Mouse (Mus musculus) liver, adult 2 months (tissue): ENCODE measurements around the gene Lrrc49. TPM values are rescaled to one million over a fixed set of nuclear protein-coding genes. Genes with fewer than 3 reads are reported as not detected.

Source experiments
- DNase-seq: peaks from one replicate; pipeline ENCODE4 v3.0.0-alpha.2; 2011; ENCODE audit warnings: low read depth, low spot score; ENCODE audit errors: extremely low read depth
- H3K27ac ChIP-seq: fragments of 200-500 bp; replicated peaks from 2 replicates; pipeline ENCODE4 v1.5.1; 2012; ENCODE audit warnings: low read depth, mild to moderate bottlenecking, control low read depth, inconsistent platforms, low read length; ENCODE audit not compliant: insufficient read depth
- H3K27me3 ChIP-seq: fragments of 200-500 bp; 2 replicates; pipeline ENCODE4 v1.6.1; 2012; ENCODE audit warnings: mild to moderate bottlenecking, moderate library complexity, low read length, inconsistent platforms; ENCODE audit not compliant: control insufficient read depth, insufficient read depth
- H3K36me3 ChIP-seq: fragments of 200-500 bp; 2 replicates; pipeline ENCODE4 v1.6.1; 2012; ENCODE audit warnings: low read length, inconsistent platforms; ENCODE audit not compliant: control insufficient read depth, insufficient read depth
- H3K4me1 ChIP-seq: fragments of 200-500 bp; 2 replicates; pipeline ENCODE4 v1.6.1; 2011; ENCODE audit warnings: low read length; ENCODE audit not compliant: control insufficient read depth, insufficient read depth
- H3K4me3 ChIP-seq: fragments of 200-500 bp; 2 replicates; pipeline ENCODE4 v1.5.1; 2011; ENCODE audit warnings: low read depth, mild to moderate bottlenecking, control low read depth, low read length, moderate library complexity; ENCODE audit not compliant: insufficient read depth
- H3K79me2 ChIP-seq: fragments of 200-500 bp; 2 replicates; pipeline ENCODE4 v1.6.1; 2012; ENCODE audit warnings: inconsistent platforms, mild to moderate bottlenecking, low read length, moderate library complexity; ENCODE audit not compliant: control insufficient read depth, insufficient read depth
- H3K9ac ChIP-seq: fragments of 200-500 bp; 2 replicates; pipeline ENCODE4 v1.6.1; 2012; ENCODE audit warnings: low read depth, mild to moderate bottlenecking, control low read depth, inconsistent platforms, low read length
- CTCF ChIP-seq: fragments of 200-500 bp; IDR thresholded peaks from 2 replicates; pipeline ENCODE4 v1.5.1; 2011; ENCODE audit warnings: low read depth, low read length, control low read depth
- POLR2A ChIP-seq: fragments of 200-500 bp; IDR thresholded peaks from 2 replicates; pipeline ENCODE4 v1.6.1; 2011; ENCODE audit warnings: low read length, control low read depth; ENCODE audit not compliant: insufficient read depth; ENCODE audit errors: extremely low read depth
- whole genome bisulfite sequencing: fragments of 180-500 bp; shearing (Covaris S2); methylation state at CpG from one replicate; pipeline ENCODE4 v1.1.7; 2018; 5-methylcytosine and 5-hydroxymethylcytosine counted together
- polyA plus RNA-seq: library from polyadenylated mRNA; depleted of rRNA; stranded (reverse); fragments of >200 nt; gene quantifications from 2 replicates; pipeline ENCODE4 v1.2.3, GENCODE M21; 2012
- total RNA-seq: library from RNA; depleted of rRNA; stranded (reverse); fragments of >200 nt; gene quantifications from 2 replicates; pipeline ENCODE4 v1.2.3, GENCODE M21; 2014

Gene Lrrc49
- total and polyA plus RNA-seq, 2 experiments = 0.17 to 0.28 TPM

- TF ChIP-seq CTCF (no peak), POLR2A (no peak)
- Histone ChIP-seq H3K36me3 (no peaks in the 10 kb centered on the region), H3K79me2 (no peaks in the 10 kb centered on the region), H3K27ac (no peak overlapping the region), H3K27me3 (no peaks in the 10 kb centered on the region), H3K4me1 (no peaks in the 10 kb centered on the region), H3K9ac (no peak overlapping the region), H3K4me3 (no peak overlapping the region)
- no peak for DNase-seq
- 86% methylated on average over 7 of the region's 7 CpGs for WGBS
Observed at GRCm38 (mm10) chr9:60543422-60544015, 144.4 kb downstream of the Lrrc49 start.

GRCm38 (mm10) chr9:60530310-60530709, 157.6 kb downstream of the Lrrc49 start:
- no peaks in the 10 kb centered on the region for H3K4me1 ChIP-seq
- DNase-seq = no peak
- no peaks in the 10 kb centered on the region for H3K79me2 ChIP-seq
- 81% methylated on average over 12 of the region's 12 CpGs for WGBS
- no peaks in the 10 kb centered on the region for H3K36me3 ChIP-seq
- no peak overlapping the region for H3K4me3 ChIP-seq
- no peak for TF ChIP-seq POLR2A
- TF ChIP-seq CTCF = no peak
- H3K27me3 ChIP-seq = no peaks in the 10 kb centered on the region
- H3K9ac ChIP-seq = no peak overlapping the region
- H3K27ac ChIP-seq = no peak overlapping the region

- Histone ChIP-seq H3K4me1 (no peaks in the 10 kb centered on the region), H3K36me3 (no peaks in the 10 kb centered on the region), H3K79me2 (no peaks in the 10 kb centered on the region), H3K27me3 (no peaks in the 10 kb centered on the region), H3K4me3 (no peak overlapping the region), H3K27ac (no peak overlapping the region), H3K9ac (no peak overlapping the region)
- WGBS = 74% methylated on average over 10 of the region's 10 CpGs
- TF ChIP-seq POLR2A (no peak), CTCF (no peak)
- DNase-seq = no peak
Observed at GRCm38 (mm10) chr9:60529348-60530243, 158.4 kb downstream of the Lrrc49 start.

GRCm38 (mm10) chr9:60528269-60528668, 159.7 kb downstream of the Lrrc49 start:
- Histone ChIP-seq H3K27ac (no peak overlapping the region), H3K4me3 (no peak overlapping the region), H3K4me1 (no peaks in the 10 kb centered on the region), H3K9ac (no peak overlapping the region), H3K27me3 (no peaks in the 10 kb centered on the region), H3K36me3 (no peaks in the 10 kb centered on the region), H3K79me2 (no peaks in the 10 kb centered on the region)
- TF ChIP-seq CTCF = no peak
- TF ChIP-seq POLR2A = no peak
- WGBS = 85% methylated on average over 3 of the region's 3 CpGs
- no peak for DNase-seq

DNA sequence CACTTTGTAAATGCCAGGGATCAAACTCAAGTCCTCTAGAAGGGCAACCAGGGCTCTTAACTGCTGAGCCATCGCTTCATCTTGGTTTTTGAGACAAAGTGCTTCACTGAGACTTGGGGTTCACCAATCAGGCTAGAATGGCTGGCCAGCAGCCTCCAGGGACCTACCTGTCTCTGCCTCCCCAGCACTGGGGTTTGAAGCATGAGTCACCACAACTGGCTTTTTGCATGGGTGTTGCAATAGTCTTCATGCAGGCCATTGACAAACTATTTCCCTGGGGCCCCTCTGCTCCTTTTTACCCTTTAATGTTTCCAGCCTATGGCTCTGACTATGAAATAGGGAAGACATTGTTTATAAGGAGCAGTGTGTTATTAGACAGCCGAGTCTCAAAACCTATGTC, 160.1 kb downstream of the Lrrc49 start:
- WGBS = 89% methylated on average over 2 of the region's 2 CpGs
- Histone ChIP-seq H3K27me3 (no peaks in the 10 kb centered on the region), H3K79me2 (no peaks in the 10 kb centered on the region), H3K36me3 (no peaks in the 10 kb centered on the region), H3K27ac (no peak overlapping the region), H3K9ac (no peak overlapping the region), H3K4me1 (no peaks in the 10 kb centered on the region), H3K4me3 (no peak overlapping the region)
- DNase-seq = no peak
- TF ChIP-seq POLR2A = no peak
- no peak for TF ChIP-seq CTCF

DNA sequence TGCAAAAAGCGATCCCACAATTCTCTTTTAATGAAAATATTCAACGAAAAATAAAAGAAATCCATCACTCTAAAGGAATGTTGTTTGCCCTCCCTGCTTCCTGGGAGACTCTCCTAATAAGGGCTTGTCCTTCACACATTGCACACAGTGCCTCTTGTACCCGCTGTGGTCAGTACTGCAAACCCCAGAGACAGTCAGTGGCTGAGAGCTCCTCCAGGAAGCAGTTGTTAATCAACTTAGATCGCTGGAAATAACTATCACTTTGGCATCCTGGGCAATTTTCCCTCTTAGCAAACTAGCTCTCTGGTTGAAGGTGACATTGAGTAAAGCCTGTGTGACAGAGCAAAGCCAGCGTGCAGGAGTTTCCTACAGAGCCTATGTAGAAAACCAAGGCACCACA, 160.9 kb downstream of the Lrrc49 start:
- Histone ChIP-seq H3K9ac (no peak overlapping the region), H3K79me2 (no peaks in the 10 kb centered on the region), H3K4me3 (no peak overlapping the region), H3K27me3 (no peaks in the 10 kb centered on the region), H3K4me1 (no peaks in the 10 kb centered on the region), H3K27ac (no peak overlapping the region), H3K36me3 (no peaks in the 10 kb centered on the region)
- 59% methylated on average over 5 of the region's 5 CpGs for WGBS
- no peak for DNase-seq
- TF ChIP-seq CTCF = no peak
- TF ChIP-seq POLR2A = no peak
